Mouse (Mus musculus) cerebellum, adult 2 months (tissue): ENCODE measurements around the gene Otx2.

Experiments
- CTCF ChIP-seq: fragments of 200-500 bp; IDR thresholded peaks from 2 replicates; pipeline ENCODE4 v1.5.1; 2011; ENCODE audit warnings: low read depth, mild to moderate bottlenecking, control low read depth, low read length, moderate library complexity, borderline replicate concordance; ENCODE audit not compliant: insufficient read depth
- POLR2A ChIP-seq: fragments of 200-500 bp; IDR thresholded peaks from 2 replicates; pipeline ENCODE4 v1.6.1; 2011; ENCODE audit warnings: low read length, control low read depth, borderline replicate concordance; ENCODE audit not compliant: insufficient read depth

DNA sequence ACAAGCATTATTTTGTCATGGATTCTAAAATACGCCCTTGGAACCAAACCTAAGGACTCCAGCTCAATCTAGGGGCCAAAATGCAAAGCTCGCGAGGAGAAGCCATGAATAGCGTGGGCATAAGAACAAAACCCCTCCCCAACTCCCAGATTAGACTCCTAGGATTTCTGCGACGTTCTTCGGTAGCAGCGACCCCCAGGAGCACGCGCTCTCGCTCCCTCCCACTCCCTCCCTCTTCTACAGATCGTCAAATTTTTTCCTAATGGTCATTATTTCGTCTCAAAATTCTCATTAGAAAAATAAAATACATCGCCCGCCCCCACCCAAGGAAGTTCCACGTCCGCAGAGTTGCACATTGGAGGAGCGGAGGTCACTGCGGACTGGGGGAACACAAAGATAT lies 6.8 kb downstream of the Otx2 start:
- TF ChIP-seq POLR2A, result no peak
- no peak for TF ChIP-seq CTCF
